Mouse (Mus musculus) kidney, adult 9 months (tissue): ENCODE results near the gene Mup10.
"Not testable (repeated sequence)": the region's sequence is repeated elsewhere in the genome, so short reads cannot be mapped to it uniquely, and the experiment has no call there.

Experiments
- DNase-seq: peaks from one replicate; pipeline ENCODE4 v3.0.0; 2022

Mup10 gene

GRCm38 (mm10) chr4:60582099-60582498 lies at the start of gene Mup10:
Gene Mup10 (minus strand): TSS chr4:60582199.
- DNase-seq = not testable (repeated sequence)
